Mouse (Mus musculus) embryonic facial prominence, embryonic 15.5 days (tissue): Measurements from ENCODE around the gene Tank. TPM values are rescaled to one million over a fixed set of nuclear protein-coding genes. Genes with fewer than 3 reads are reported as not detected.

Experiments
- ATAC-seq: fragments of 200-750 bp; cut with Nextera tagmentation; 2 replicates; pipeline ENCODE4 v1.8.0; 2017; ENCODE audit warnings: low read depth, moderate TSS enrichment; ENCODE audit not compliant: insufficient number of reproducible peaks, low FRiP score, low TSS enrichment
- H3K27ac ChIP-seq: fragments of 300-500 bp; sonication (generic); replicated peaks from 2 replicates; pipeline ENCODE4 v1.5.1; 2015; ENCODE audit warnings: mild to moderate bottlenecking, inconsistent platforms
- H3K27me3 ChIP-seq: fragments of 300-500 bp; sonication (generic); 2 replicates; pipeline ENCODE4 v1.6.1; 2015; ENCODE audit warnings: inconsistent platforms
- H3K36me3 ChIP-seq: fragments of 300-500 bp; sonication (generic); 2 replicates; pipeline ENCODE4 v1.6.1; 2015; ENCODE audit warnings: mild to moderate bottlenecking, inconsistent platforms
- H3K4me1 ChIP-seq: fragments of 300-500 bp; sonication (generic); 2 replicates; pipeline ENCODE4 v1.6.1; 2015; ENCODE audit warnings: inconsistent platforms
- H3K4me2 ChIP-seq: fragments of 300-500 bp; sonication (generic); replicated peaks from 2 replicates; pipeline ENCODE4 v1.6.1; 2015; ENCODE audit warnings: mild to moderate bottlenecking, inconsistent platforms
- H3K4me3 ChIP-seq: fragments of 300-500 bp; sonication (generic); replicated peaks from 2 replicates; pipeline ENCODE4 v1.5.1; 2015; ENCODE audit warnings: mild to moderate bottlenecking, inconsistent platforms
- H3K9ac ChIP-seq: fragments of 300-500 bp; sonication (generic); 2 replicates; pipeline ENCODE4 v1.6.1; 2015; ENCODE audit warnings: inconsistent platforms
- H3K9me3 ChIP-seq: fragments of 300-500 bp; sonication (generic); replicated peaks from 2 replicates; pipeline ENCODE4 v1.6.1; 2016; ENCODE audit warnings: inconsistent platforms
- WGBS: fragments of 180-500 bp; shearing (Covaris S2); methylation state at CpG from one replicate; pipeline ENCODE4 v1.1.7; 2015; 5-methylcytosine and 5-hydroxymethylcytosine counted together
- polyA plus RNA-seq: library from polyadenylated mRNA; unstranded; fragments of >200 nt; fragmentation: Nextera tagmentation; extraction: Ambion mirVana; gene quantifications from 2 replicates; pipeline ENCODE4 v1.2.1, GENCODE M21; 2015

Gene Tank
- polyA plus RNA-seq, 1 experiment from 2014 or later, result 34.6 TPM

- 90% methylated on average over 1 of the region's 1 CpGs for WGBS
- ATAC-seq, result no peak
- Histone ChIP-seq H3K36me3 (peaks cover 6% of the 10 kb centered on the region; the same call in 1 of the 2 replicates), H3K9me3 (no peaks in the 10 kb centered on the region), H3K4me2 (no peak overlapping the region), H3K27ac (no peak overlapping the region), H3K4me3 (no peak overlapping the region), H3K27me3 (no peaks in the 10 kb centered on the region), H3K9ac (no peak overlapping the region), H3K4me1 (no peaks in the 10 kb centered on the region)
Measured at GRCm38 (mm10) chr2:61606942-61607341, 28.6 kb downstream of the Tank start.

- no peaks in the 10 kb centered on the region for H3K4me1 ChIP-seq
- H3K27ac ChIP-seq, result no peak overlapping the region
- no peaks in the 10 kb centered on the region for H3K9me3 ChIP-seq
- H3K27me3 ChIP-seq, result no peaks in the 10 kb centered on the region
- H3K4me3 ChIP-seq, result no peak overlapping the region
- H3K9ac ChIP-seq, result no peak overlapping the region
- peaks cover 31% of the 10 kb centered on the region for H3K36me3 ChIP-seq
- no peak overlapping the region for H3K4me2 ChIP-seq
- no peak for ATAC-seq
Measured at GRCm38 (mm10) chr2:61623996-61624395, 45.6 kb downstream of the Tank start.

- Histone ChIP-seq H3K36me3 (peaks cover 18% of the 10 kb centered on the region), H3K4me2 (no peak overlapping the region), H3K27ac (no peak overlapping the region), H3K4me3 (no peak overlapping the region), H3K9ac (no peak overlapping the region), H3K9me3 (no peaks in the 10 kb centered on the region), H3K4me1 (no peaks in the 10 kb centered on the region), H3K27me3 (no peaks in the 10 kb centered on the region)
- 86% methylated on average over 3 of the region's 3 CpGs for WGBS
- no peak for ATAC-seq
Measured at GRCm38 (mm10) chr2:61630864-61631555, 52.6 kb downstream of the Tank start.

- 0 out of 2 replicates have a peak, but pooled peaks cover 6% of the 10 kb centered on the region for H3K36me3 ChIP-seq
- H3K4me3 ChIP-seq, result no peak overlapping the region
- no peak overlapping the region for H3K27ac ChIP-seq
- H3K27me3 ChIP-seq, result no peaks in the 10 kb centered on the region
- no peak overlapping the region for H3K4me2 ChIP-seq
- WGBS, result 98% methylated on average over 1 of the region's 1 CpGs
- H3K4me1 ChIP-seq, result no peaks in the 10 kb centered on the region
- H3K9ac ChIP-seq, result no peak overlapping the region
- no peaks in the 10 kb centered on the region for H3K9me3 ChIP-seq
- no peak for ATAC-seq
Measured at GRCm38 (mm10) chr2:61635099-61635498, 56.7 kb downstream of the Tank start.

GRCm38 (mm10) chr2:61638182-61638581 is 59.8 kb downstream of the Tank start:
- Histone ChIP-seq H3K36me3 (no peaks in the 10 kb centered on the region), H3K27me3 (no peaks in the 10 kb centered on the region), H3K9me3 (no peaks in the 10 kb centered on the region), H3K27ac (no peak overlapping the region), H3K4me1 (no peaks in the 10 kb centered on the region), H3K9ac (no peak overlapping the region), H3K4me2 (no peak overlapping the region), H3K4me3 (no peak overlapping the region)
- WGBS, result 72% methylated on average over 6 of the region's 6 CpGs
- no peak for ATAC-seq

- no peak for ATAC-seq
- Histone ChIP-seq H3K27me3 (no peaks in the 10 kb centered on the region), H3K27ac (no peak overlapping the region), H3K9me3 (no peaks in the 10 kb centered on the region), H3K4me1 (no peaks in the 10 kb centered on the region), H3K9ac (no peak overlapping the region), H3K4me3 (no peak overlapping the region), H3K36me3 (peaks cover 4% of the 10 kb centered on the region; the same call in 1 of the 2 replicates), H3K4me2 (no peak overlapping the region)
- 48% methylated on average over 6 of the region's 6 CpGs for WGBS
Measured at GRCm38 (mm10) chr2:61642452-61643368, 64.3 kb downstream of the Tank start.

- Histone ChIP-seq H3K4me3 (no peak overlapping the region), H3K4me1 (peaks cover 8% of the 10 kb centered on the region), H3K9ac (no peak overlapping the region), H3K9me3 (no peaks in the 10 kb centered on the region), H3K36me3 (peaks cover 11% of the 10 kb centered on the region; the same call in 1 of the 2 replicates), H3K4me2 (no peak overlapping the region), H3K27me3 (no peaks in the 10 kb centered on the region), H3K27ac (no peak overlapping the region)
- no peak for ATAC-seq
- 84% methylated on average over 4 of the region's 4 CpGs for WGBS
Measured at GRCm38 (mm10) chr2:61651206-61651605, 72.8 kb downstream of the Tank start.

GRCm38 (mm10) chr2:61651640-61652039 is 73.3 kb downstream of the Tank start:
- ATAC-seq, result no peak
- 0 out of 2 replicates have a peak, but pooled peaks cover 10% of the 10 kb centered on the region for H3K36me3 ChIP-seq
- no peaks in the 10 kb centered on the region for H3K9me3 ChIP-seq
- peaks cover 8% of the 10 kb centered on the region for H3K4me1 ChIP-seq
- no peaks in the 10 kb centered on the region for H3K27me3 ChIP-seq
- no peak overlapping the region for H3K4me2 ChIP-seq
- no peak overlapping the region for H3K4me3 ChIP-seq
- no peak overlapping the region for H3K9ac ChIP-seq
- WGBS, result 87% methylated on average over 3 of the region's 3 CpGs
- H3K27ac ChIP-seq, result no peak overlapping the region

GRCm38 (mm10) chr2:61655046-61655381 is 76.6 kb downstream of the Tank start:
- 19% methylated on average over 12 of the region's 12 CpGs for WGBS
- Histone ChIP-seq H3K9me3 (no peaks in the 10 kb centered on the region), H3K27me3 (no peaks in the 10 kb centered on the region), H3K36me3 (0 out of 2 replicates have a peak, but pooled peaks cover 3% of the 10 kb centered on the region), H3K4me2 (peak overlapping the region; percentile 96), H3K27ac (no peak overlapping the region), H3K4me1 (peaks cover 14% of the 10 kb centered on the region), H3K4me3 (peak overlapping the region; percentile 58), H3K9ac (no peak overlapping the region)
- ATAC-seq, result 0 out of 2 replicates have a peak, but pooled peaks have one; percentile 17

- peak overlapping the region; percentile 96 for H3K4me2 ChIP-seq
- H3K4me1 ChIP-seq, result peaks cover 14% of the 10 kb centered on the region
- H3K9me3 ChIP-seq, result no peaks in the 10 kb centered on the region
- no peaks in the 10 kb centered on the region for H3K36me3 ChIP-seq
- H3K4me3 ChIP-seq, result peak overlapping the region; percentile 58
- peak overlapping the region; percentile 42 for H3K9ac ChIP-seq
- ATAC-seq, result peak; percentile 70; the same call in 1 of the 2 replicates
- no peaks in the 10 kb centered on the region for H3K27me3 ChIP-seq
- WGBS, result under 1% methylated on average over 45 of the region's 46 CpGs
- H3K27ac ChIP-seq, result no peak overlapping the region
Measured at GRCm38 (mm10) chr2:61655382-61656281, 77.2 kb downstream of the Tank start.
